Mouse (Mus musculus): ENCODE results near the gene Lipc. TPM values are rescaled to one million over a fixed set of nuclear protein-coding genes. Genes with fewer than 3 reads are reported as not detected.

Lipc gene
- polyA plus RNA-seq, 1 experiment from 2014 or later = not detected

DNA sequence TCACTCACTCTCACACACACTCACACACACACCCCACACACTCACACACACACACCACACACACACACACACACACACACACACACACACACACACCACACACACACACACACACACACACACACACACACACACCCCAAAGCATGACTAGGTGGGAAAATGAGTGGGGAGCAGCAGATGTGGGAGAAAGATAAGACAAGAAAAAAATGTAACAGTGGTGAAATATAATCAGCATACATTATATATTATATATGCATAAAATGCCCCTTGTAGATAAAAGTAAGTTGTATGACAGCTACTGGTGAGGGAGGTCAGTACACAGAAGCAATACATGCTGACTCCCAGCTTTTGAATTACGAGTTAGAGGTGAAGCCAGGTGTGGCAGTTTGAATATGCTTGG is 23.6 kb downstream of the Lipc start:
- Histone ChIP-seq H3K4me1 (replicated peaks) (no peaks in the 10 kb centered on the region), H3K4me2 (no peak overlapping the region), H3K36me3 (no peaks in the 10 kb centered on the region), H3K4me3 (replicated peaks) (no peak overlapping the region), H3K9ac (replicated peaks) (no peak overlapping the region), H3K27me3 (no peaks in the 10 kb centered on the region), H3K27ac (no peak overlapping the region), H3K9me3 (no peaks in the 10 kb centered on the region)
- ATAC-seq (ENCODE audit: insufficient number of reproducible peaks, insufficient read depth, low FRiP score, low TSS enrichment, low read depth) = no peak
- 81% methylated on average over 1 of the region's 1 CpGs for WGBS

DNA sequence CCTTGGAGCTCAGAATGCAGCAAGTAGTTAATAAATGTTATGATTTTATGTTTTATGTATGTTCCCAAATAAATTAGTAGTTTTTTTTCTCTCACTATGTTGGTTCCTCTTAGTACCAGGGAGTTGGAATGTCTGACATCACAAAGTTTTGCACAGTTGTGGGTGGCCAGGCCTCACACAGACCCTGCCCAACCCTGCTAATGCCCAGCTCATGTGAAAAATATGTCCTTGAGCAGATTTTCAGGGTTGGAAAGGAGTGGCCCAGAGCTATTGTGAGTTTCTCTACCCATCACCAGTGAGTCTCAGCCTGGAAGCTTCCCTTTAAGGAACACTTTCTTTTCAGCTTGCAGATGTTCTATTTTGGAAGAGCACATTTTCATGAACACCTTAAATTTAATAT is 24.3 kb downstream of the Lipc start:
- Histone ChIP-seq H3K36me3 (no peaks in the 10 kb centered on the region), H3K4me1 (replicated peaks) (no peaks in the 10 kb centered on the region), H3K4me3 (replicated peaks) (no peak overlapping the region), H3K4me2 (no peak overlapping the region), H3K27me3 (no peaks in the 10 kb centered on the region), H3K9me3 (no peaks in the 10 kb centered on the region), H3K9ac (replicated peaks) (no peak overlapping the region), H3K27ac (no peak overlapping the region)
- ATAC-seq (ENCODE audit: insufficient number of reproducible peaks, insufficient read depth, low FRiP score, low TSS enrichment, low read depth) = no peak

DNA sequence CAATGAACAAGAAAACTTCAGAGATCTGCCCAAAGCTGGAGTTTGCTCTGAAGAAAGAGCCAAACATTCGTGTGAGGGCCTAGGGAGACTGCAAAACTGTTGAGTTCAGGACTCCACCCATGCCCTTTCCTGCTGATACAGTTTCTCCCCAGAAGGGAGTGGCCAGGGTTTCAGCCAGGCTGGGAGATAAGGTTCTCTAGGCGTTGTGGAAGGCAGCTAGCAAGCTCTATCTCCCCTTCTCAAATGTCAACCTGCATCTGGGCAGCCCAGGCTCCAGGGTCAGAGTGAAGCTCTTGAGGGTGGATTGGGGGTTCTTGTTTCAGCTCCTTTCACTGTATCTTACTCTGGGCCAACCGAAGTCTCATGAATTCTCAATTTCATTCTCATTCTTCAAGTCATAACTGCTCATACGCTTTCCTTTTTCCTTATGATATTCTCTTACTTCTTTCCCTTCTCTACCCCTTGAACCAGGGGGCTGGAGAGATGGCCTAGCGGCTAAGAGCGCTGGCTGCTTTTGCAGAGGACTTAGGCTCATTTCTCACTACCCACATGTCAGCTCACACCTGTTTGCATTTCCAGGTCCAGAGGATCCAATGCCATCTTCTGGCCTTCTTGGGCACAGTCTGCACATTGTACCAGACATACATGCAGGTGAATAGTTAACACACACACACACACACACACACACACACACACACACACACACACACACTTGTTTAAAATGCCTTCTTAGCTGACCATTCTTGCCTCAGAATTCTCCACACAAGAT is 25.0 kb downstream of the Lipc start:
- Histone ChIP-seq H3K27ac (no peak overlapping the region), H3K36me3 (no peaks in the 10 kb centered on the region), H3K4me1 (replicated peaks) (0 out of 2 replicates have a peak, but pooled peaks cover 4% of the 10 kb centered on the region), H3K4me2 (no peak overlapping the region), H3K9me3 (no peaks in the 10 kb centered on the region), H3K9ac (replicated peaks) (no peak overlapping the region), H3K4me3 (replicated peaks) (no peak overlapping the region), H3K27me3 (no peaks in the 10 kb centered on the region)
- 67% methylated on average over 6 of the region's 6 CpGs for WGBS
- no peak for ATAC-seq (ENCODE audit: insufficient number of reproducible peaks, insufficient read depth, low FRiP score, low TSS enrichment, low read depth)

DNA sequence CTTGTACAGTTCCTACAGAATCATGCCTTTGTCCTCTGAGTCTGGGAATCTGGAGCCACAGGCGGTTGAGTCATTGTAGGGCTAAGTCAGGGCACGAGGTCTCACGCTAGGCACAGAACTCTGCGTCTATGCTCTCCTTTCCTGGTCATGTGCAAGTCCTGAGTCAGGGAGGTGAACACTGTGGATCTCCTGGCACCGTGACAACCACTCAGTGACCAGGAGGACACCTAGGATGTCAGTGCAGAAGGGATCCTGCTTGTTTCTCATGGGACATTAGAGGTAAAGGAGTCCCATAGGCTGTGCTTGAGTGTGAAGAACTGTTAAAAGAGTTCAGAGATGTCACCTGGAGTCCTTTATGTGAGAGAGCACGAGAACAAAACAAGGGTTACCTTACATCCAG is 26.8 kb downstream of the Lipc start:
- Histone ChIP-seq H3K4me3 (replicated peaks) (no peak overlapping the region), H3K9ac (replicated peaks) (no peak overlapping the region), H3K9me3 (no peaks in the 10 kb centered on the region), H3K4me1 (replicated peaks) (0 out of 2 replicates have a peak, but pooled peaks cover 7% of the 10 kb centered on the region), H3K4me2 (no peak overlapping the region), H3K27ac (no peak overlapping the region), H3K36me3 (no peaks in the 10 kb centered on the region), H3K27me3 (no peaks in the 10 kb centered on the region)
- ATAC-seq (ENCODE audit: insufficient number of reproducible peaks, insufficient read depth, low FRiP score, low TSS enrichment, low read depth) = no peak
- 89% methylated on average over 6 of the region's 6 CpGs for WGBS

DNA sequence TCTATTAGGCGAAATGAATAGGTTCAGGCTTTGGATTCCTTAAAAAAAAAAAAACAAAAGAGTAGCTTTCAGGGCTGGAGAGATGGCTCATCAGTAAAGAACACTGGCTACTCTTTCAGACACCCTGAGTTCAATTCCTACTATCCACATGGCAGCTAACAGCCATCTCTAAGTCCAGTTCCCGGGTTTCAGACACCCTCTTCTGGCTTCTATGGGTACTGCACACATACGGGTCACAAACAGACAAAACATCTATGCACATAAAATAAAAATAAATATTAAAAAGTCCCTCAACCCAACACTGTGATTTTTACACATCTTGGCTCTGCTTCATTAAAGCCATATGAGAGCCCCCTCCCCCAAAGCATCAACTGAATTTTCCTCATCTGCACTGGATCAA is 27.3 kb downstream of the Lipc start:
- H3K4me3 ChIP-seq (replicated peaks) = no peak overlapping the region
- no peak overlapping the region for H3K27ac ChIP-seq
- 0 out of 2 replicates have a peak, but pooled peaks cover 7% of the 10 kb centered on the region for H3K4me1 ChIP-seq (replicated peaks)
- no peaks in the 10 kb centered on the region for H3K36me3 ChIP-seq
- 91% methylated on average over 3 of the region's 3 CpGs for WGBS
- H3K4me2 ChIP-seq = no peak overlapping the region
- H3K9me3 ChIP-seq = no peaks in the 10 kb centered on the region
- no peaks in the 10 kb centered on the region for H3K27me3 ChIP-seq
- ATAC-seq (ENCODE audit: insufficient number of reproducible peaks, insufficient read depth, low FRiP score, low TSS enrichment, low read depth) = no peak
- no peak overlapping the region for H3K9ac ChIP-seq (replicated peaks)

DNA sequence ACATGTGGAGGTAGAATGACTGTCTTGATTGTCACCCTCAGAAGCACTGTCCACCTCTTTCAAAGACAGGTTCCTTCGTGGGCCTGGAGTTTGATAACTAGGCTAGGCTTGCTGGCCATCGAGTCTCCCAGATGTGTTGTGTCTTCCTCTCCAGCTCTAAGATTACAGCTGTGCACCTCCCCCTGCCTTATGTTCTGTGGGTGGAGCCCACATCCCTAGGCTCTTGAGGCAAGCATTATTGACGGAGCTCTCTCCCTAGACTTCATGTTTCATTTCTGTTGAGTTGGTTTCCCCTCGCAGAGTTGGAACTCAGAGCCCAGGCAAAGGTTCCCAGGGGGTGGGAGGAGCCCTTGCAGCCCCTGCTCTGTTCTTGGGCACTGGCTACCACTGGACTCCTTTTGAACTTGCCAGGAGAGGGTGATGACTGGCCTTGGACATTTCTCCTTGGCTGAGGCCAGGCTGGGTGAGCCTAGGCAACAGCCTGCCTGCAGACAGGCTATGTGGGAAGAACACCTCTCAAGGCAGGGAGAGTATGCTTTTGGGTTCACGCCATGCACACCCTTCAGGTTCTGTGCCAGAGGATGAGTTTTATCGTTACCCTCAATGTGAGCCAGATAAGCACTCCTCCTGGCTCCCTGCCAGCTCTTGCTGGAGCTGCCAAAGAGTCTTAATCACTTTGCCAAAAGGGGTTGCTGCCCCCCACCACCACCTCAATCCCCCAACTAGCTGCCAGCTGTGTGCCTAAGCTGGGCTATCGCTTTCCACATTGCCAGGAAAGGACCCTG is 30.1 kb downstream of the Lipc start:
- Histone ChIP-seq H3K9me3 (no peaks in the 10 kb centered on the region), H3K27ac (0 out of 2 replicates have a peak overlapping the region, but pooled peaks have one; percentile 35), H3K27me3 (no peaks in the 10 kb centered on the region), H3K9ac (replicated peaks) (no peak overlapping the region), H3K36me3 (no peaks in the 10 kb centered on the region), H3K4me2 (no peak overlapping the region), H3K4me3 (replicated peaks) (no peak overlapping the region), H3K4me1 (replicated peaks) (0 out of 2 replicates have a peak, but pooled peaks cover 7% of the 10 kb centered on the region)
- no peak for ATAC-seq (ENCODE audit: insufficient number of reproducible peaks, insufficient read depth, low FRiP score, low TSS enrichment, low read depth)
- WGBS = 68% methylated on average over 7 of the region's 7 CpGs

DNA sequence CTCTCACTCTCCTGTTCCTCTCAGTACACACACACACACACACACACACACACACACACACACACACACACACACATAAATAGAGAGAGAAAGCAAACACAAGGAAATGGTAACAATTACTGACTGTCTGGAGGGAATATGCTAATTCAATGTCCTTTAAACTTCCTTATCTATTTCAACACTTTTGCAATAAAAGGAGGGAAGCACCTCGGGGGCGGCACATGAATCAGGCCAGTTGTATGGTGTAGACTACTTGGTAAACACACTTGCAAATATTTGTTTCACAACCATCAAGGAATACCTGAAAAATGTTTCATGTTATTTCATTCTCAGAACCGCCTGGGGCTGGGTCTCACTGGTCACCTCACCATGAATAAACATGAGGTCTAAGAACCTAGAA is 30.9 kb downstream of the Lipc start:
- Histone ChIP-seq H3K36me3 (no peaks in the 10 kb centered on the region), H3K9ac (replicated peaks) (no peak overlapping the region), H3K4me3 (replicated peaks) (no peak overlapping the region), H3K9me3 (no peaks in the 10 kb centered on the region), H3K4me1 (replicated peaks) (0 out of 2 replicates have a peak, but pooled peaks cover 7% of the 10 kb centered on the region), H3K4me2 (no peak overlapping the region), H3K27ac (no peak overlapping the region), H3K27me3 (no peaks in the 10 kb centered on the region)
- WGBS = 74% methylated on average over 3 of the region's 3 CpGs
- no peak for ATAC-seq (ENCODE audit: insufficient number of reproducible peaks, insufficient read depth, low FRiP score, low TSS enrichment, low read depth)

DNA sequence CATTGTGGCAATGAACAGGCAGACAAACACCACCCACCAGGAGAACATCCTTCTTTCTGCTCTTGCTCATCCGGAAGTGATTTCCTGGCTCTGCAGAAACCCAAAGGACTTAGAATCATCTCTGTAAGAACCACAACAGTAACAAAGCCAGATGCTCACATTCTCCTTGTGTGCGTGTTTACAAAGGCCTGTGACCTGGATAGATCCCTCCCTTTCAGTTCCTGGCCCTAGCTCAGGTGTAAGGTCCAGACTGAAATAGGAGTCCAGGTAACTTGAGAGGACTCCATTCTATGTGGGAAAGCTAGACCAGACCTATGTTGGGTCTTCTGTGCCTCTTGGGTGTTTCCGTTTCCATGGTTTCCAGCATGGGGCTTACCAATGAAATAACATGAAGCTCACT is 32.8 kb downstream of the Lipc start:
- no peak overlapping the region for H3K27ac ChIP-seq
- 90% methylated on average over 3 of the region's 3 CpGs for WGBS
- H3K9ac ChIP-seq (replicated peaks) = no peak overlapping the region
- H3K4me1 ChIP-seq (replicated peaks) = 0 out of 2 replicates have a peak, but pooled peaks cover 7% of the 10 kb centered on the region
- no peak overlapping the region for H3K4me2 ChIP-seq
- no peak for ATAC-seq (ENCODE audit: insufficient number of reproducible peaks, insufficient read depth, low FRiP score, low TSS enrichment, low read depth)
- H3K36me3 ChIP-seq = no peaks in the 10 kb centered on the region
- H3K27me3 ChIP-seq = no peaks in the 10 kb centered on the region
- H3K9me3 ChIP-seq = no peaks in the 10 kb centered on the region
- no peak overlapping the region for H3K4me3 ChIP-seq (replicated peaks)

DNA sequence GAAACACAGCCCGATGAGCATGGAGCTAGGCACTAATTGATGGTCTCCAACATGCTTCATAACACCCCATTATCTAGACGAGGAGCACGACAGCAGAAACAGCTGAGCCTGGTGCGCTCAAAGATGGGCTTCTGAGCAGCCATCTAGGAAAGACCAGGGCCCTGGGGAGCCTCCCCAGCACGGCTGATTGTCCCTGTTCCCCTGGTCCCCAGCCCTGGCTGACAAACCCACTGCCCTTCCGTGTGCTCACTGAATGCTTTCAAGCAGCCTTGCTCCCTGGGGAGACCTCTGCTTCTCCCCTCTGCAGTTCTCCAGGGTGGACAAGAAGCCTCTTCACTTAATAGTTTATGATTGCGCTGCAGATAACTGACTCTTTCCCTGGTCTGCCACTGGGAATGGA is 35.5 kb downstream of the Lipc start:
- H3K27ac ChIP-seq = no peak overlapping the region
- no peak overlapping the region for H3K4me3 ChIP-seq (replicated peaks)
- 55% methylated on average over 7 of the region's 7 CpGs for WGBS
- no peaks in the 10 kb centered on the region for H3K4me1 ChIP-seq (replicated peaks)
- H3K9ac ChIP-seq (replicated peaks) = no peak overlapping the region
- ATAC-seq (ENCODE audit: insufficient number of reproducible peaks, insufficient read depth, low FRiP score, low TSS enrichment, low read depth) = no peak
- H3K36me3 ChIP-seq = no peaks in the 10 kb centered on the region
- H3K9me3 ChIP-seq = no peaks in the 10 kb centered on the region
- no peak overlapping the region for H3K4me2 ChIP-seq
- H3K27me3 ChIP-seq = no peaks in the 10 kb centered on the region

DNA sequence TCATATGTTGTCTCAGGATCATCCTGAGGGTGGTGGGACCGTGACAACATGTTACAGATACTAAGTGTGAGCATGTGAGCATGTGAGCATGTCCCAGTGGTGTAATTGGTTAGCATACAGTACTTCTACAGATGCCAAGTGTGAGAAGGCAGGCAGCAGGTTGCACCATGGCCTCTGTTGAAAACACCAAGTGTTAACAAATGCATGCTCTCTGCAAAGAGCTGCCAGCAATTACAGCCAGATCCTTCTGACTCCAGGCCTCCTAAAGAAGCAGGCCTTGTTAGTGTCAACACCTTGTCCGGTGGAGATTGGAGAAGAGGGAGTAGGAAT is 36.7 kb downstream of the Lipc start:
- Histone ChIP-seq H3K36me3 (no peaks in the 10 kb centered on the region), H3K27ac (no peak overlapping the region), H3K4me1 (replicated peaks) (no peaks in the 10 kb centered on the region), H3K4me2 (no peak overlapping the region), H3K9ac (replicated peaks) (no peak overlapping the region), H3K9me3 (no peaks in the 10 kb centered on the region), H3K27me3 (no peaks in the 10 kb centered on the region), H3K4me3 (replicated peaks) (no peak overlapping the region)
- ATAC-seq (ENCODE audit: insufficient number of reproducible peaks, insufficient read depth, low FRiP score, low TSS enrichment, low read depth) = no peak
- WGBS = 73% methylated on average over 2 of the region's 2 CpGs

DNA sequence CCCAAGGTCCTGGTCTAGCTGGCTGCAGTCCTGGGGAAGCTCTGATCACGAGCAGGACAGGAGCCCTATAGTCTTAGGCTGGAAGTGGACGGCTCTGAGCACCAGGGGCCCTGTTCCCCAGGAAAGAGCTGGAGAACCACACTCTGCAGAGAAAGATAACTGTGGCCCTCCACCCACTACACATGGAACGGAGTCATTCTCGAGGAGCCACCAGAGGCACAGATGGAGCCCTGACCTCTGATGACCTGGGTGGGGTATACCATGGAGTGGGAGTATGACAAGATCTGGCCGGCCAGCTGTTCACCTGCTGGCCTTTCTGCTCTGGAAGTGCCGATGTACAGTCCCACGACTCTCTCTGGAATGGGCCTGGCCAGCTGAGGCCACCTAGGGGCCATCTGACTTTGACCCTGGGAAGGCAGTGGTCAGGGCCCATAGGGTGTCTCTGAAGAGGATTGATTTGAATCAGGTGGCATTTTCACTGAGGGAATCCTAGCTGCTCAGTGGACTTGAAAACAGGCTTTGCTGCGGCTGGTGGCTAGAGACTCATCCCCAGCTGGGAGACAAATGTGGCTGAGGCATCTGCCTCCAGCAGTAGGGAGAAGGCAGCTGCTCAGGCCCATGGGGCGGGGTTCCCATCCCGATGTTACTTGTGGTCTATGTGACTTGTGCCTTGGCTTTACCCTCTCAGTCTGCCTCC is 37.2 kb downstream of the Lipc start:
- Histone ChIP-seq H3K27ac (no peak overlapping the region), H3K27me3 (no peaks in the 10 kb centered on the region), H3K9me3 (no peaks in the 10 kb centered on the region), H3K36me3 (no peaks in the 10 kb centered on the region), H3K4me2 (no peak overlapping the region), H3K4me3 (replicated peaks) (no peak overlapping the region), H3K4me1 (replicated peaks) (no peaks in the 10 kb centered on the region), H3K9ac (replicated peaks) (no peak overlapping the region)
- 57% methylated on average over 10 of the region's 10 CpGs for WGBS
- ATAC-seq (ENCODE audit: insufficient number of reproducible peaks, insufficient read depth, low FRiP score, low TSS enrichment, low read depth) = no peak; the same call in 1 of the 2 replicates

All from limb, embryonic 12.5 days (tissue).